Mouse (Mus musculus) ovary, postnatal 36 days (tissue): ENCODE results near the gene Arih2.

ENCODE experiments used
- DNase-seq: peaks from one replicate; pipeline ENCODE4 v3.0.0; 2022; ENCODE audit warnings: low spot score, mixed read lengths

The Arih2 gene

DNA sequence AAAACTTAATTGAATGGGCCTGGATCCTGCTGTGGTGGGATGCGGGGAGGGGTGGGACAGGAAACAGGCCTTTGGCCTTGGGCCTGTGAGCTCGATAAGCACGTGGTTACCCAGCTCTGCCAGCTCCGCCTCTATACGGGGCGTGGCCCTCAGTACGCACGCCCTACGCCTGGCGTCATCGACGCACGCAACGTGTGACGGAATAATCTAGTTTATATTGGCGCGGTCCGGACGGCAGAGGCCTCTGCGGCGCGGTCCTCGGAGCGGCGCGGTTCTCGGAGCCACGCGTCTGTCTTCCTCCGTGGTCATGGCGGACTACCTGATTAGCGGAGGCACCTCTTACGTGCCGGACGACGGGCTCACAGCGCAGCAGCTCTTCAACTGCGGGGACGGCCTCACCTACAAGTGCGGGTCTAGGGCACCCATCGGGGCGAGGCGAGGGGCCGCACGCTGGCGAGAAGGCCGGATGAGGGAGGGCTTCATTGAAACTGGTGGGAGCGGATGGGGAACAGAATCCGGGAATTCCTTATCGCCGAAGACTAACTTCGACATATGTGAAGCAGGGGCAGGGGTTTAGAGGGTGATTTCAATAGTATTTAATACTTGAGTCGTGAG, 88.9 kb downstream of the Arih2 start, which contains the start of gene Impdh2:
Impdh2 (plus strand) TSS at position 60 of the 615 bp plus-strand sequence.
- DNase-seq, result peak; percentile 94

DNA sequence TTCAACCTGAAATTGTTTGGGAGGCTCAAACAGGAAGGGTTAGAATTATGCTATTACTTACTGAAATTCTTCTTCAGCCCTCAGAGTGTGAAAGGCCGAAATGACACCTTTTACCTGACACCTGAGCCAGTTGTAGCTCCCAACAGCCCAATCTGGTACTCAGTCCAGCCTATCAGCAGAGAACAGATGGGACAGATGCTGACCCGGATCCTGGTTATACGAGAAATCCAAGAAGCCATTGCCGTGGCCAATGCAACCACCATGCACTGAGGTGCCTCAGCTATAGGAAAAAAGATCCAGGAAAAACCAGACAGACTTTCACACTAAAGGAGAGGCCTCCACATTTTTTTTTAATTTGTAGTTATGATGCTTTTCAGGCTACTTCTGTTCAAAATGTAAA, 90.0 kb downstream of the Arih2 start:
- DNase-seq, result no peak
